Mouse (Mus musculus) skeletal muscle tissue, adult 2 months (tissue): ENCODE measurements at regions not wholly inside any gene's neighbourhood (a gene's known extent, or its start where the extent isn't known, plus 50 kb on each side); places are given as distances from the start of the nearest gene placed in this dataset.

Experiments used
- DNase-seq: peaks from one replicate; pipeline ENCODE4 v3.0.0-alpha.2; 2012; ENCODE audit warnings: low read depth, low spot score

DNA sequence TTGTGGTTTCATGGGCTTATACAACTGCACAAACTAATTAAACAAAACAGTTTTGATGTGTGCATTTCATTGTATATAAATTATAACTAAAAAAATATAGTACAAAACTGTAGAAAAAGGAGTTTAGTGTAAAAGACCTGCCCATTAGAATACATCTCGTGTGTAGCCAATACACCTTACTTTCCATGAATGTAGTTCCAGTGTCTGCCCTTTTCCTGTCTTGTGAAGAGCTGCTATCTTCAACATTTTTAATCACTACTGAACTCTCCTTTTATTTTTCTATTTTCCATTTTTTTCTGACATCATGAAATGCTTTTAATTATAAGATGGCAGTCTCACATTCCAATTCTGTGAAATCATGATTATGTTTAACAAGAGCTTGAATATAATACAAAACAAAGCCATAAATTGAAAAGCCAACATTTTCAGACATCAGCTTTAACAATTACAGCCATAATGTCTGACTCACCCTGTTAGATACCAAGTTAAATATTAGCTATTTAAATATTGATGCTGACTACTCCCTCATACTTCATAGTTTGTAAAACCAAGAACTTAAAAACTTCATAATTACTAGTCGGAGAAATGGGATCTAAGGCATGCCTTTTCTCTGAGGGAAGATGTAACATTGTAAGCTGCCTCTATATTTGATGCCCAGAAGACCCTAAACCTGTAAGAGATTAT is 163.6 kb upstream of the Sema3d start:
- DNase-seq = no peak

DNA sequence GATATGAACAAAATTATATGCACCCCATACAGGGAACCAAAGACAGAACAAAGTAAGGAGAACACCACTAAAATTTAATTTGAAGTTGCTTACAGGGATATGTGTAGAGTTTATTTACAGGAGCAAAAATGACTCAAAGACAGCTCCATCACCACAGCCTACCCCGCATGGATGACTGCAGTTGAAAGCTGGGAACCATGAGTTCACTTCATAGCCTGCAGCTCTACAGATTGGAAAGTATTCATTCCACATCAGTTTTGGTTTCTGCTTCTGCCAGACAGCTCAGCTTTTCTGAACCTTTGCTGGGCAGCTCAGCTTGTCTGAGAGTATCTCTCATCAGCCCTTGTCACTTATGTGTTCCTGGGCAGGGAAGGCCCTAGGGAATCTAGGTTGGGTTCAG is 160.6 kb upstream of the Sema3d start:
- no peak for DNase-seq

DNA sequence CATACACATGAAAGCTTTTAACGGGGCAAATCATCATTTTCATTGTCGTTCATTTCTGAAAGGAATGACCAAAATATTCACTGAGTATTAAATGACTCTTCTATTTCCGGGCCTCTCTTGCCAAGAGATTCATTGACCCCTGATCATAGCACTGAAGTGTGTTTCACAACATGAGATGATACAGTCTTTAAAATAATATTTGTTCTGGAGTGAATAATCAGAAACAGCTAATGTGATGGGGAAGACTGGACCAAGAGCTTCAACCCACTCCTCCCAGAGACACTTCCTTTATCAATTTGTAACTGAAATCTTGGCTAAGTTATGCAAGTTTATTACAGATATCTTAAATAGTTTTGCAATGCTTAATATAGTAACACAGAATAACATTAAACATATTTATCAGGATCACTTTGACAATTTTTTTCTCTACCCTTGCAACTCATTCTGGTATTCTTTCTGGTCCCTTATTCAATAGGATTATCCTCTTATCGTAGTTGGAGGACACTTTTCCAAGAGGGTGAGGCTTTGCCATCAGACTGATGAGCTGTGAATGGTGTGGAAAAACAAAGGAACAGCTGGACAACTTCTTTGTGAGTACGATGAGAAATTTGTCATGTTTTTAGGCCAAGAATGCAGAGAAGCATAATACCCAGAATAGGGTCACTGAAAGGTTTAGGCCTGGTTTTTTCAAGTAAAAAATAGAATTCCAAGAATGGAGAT is 149.6 kb upstream of the Sema3d start:
- no peak for DNase-seq

DNA sequence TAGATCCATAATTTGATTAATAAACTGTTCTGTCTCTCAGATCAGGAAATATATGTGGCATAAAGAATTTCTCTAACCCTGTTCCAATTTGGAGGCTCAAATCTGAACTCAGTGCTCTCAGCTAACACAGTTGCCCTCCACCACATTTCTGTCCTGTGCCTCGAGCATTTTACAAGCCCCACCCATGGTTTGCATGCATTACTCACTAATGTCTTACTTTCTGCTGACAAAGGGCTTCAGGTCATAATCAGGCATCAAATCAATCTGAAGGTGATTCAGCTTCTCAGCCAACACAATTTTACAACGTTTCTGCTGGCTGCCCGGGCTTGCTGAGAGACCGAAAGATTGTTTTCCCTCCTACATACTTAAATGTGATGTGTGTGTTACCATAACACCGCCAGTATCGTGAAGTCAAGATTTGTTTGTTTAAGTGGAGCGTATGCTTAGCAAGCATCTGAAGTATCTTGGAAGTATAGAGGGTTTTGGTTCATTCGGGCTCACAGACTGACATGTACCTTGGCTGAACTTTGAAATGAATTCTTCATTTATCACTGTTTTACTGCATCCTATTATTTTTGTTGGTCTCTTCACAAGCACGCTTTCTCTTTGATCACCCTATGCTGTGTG is 139.9 kb upstream of the Sema3d start:
- no peak for DNase-seq

DNA sequence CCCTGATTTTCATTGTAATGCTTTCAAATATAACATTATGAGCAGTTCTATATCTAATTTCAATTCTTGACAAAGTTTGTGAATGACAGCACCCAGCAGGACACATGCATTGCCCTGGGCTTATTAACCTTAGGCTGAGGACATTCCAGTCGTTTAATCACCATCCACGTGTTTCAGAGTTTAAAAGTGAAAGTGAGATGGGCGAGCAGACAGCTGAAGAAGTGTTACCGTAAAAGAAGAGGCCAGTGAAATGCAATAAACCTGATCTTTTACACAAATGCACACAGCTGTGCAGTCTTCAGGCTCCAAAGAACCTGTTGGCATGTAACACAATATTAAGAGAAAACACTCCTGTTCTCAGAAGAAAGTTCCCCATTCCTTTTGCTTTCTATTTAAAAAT is 89.5 kb upstream of the Sema3d start:
- DNase-seq = no peak

DNA sequence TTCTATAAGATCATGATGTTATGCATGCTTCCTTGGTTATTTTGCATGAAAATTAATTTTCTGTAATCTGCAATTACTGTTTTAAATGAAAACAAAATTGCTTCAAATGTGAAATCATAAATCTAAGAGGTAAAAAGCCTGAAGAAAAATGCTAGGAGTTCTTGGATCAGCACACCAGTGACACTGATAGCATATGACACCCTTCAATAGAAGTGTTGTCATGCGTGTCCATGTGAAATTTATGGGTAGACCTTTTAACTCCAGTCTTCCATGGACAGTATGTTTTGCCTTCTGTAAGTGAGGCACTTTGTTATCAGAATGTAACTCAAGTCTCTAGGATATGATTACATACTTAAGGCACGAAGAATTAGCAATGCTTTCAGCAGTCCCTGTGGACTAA is 85.9 kb upstream of the Sema3d start:
- DNase-seq = no peak

DNA sequence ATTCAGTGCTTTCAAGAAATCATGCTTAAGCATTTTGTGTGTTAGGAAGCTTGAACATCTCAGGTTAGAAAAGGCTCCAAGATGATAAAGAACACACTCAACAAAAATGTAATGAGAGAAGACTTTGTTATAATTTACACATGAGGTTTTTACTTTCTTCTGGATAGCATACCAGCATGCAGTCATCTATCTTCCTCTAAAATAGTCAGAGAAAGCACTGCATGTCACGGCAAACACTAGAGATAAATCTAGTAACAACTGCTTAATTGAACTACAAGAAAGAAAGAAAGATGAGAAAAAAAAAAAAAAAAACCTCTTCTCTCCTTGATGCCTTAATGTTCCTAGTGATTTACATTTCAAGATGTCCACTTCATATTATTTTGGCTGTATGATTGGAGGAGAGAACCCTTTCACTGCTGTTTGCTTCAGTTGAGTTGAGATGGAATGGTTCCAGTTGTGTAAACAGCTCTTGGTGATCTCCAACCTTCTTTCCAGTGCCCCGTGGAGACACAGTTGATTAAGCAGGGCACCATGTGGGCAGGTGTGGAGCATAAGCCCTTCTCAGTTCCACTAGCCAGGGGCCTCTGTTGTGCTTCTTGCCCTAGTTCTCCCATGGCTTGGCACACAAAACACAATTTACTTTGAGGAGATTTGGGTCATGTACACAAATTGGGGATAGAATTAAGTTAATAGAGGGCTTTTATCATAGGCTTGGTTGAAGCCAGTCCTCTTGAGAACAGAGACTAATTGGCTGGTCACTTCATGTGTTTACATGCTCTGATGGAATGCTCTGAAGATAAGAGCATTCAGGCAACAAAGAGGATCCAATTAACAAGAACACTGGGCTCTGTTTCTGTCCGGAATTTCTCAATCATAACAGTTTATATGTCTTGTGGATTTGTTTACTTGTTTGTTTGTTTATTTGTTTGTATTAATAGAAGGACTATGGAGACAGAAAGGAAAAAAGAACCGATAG is 81.1 kb upstream of the Sema3d start:
- no peak for DNase-seq

DNA sequence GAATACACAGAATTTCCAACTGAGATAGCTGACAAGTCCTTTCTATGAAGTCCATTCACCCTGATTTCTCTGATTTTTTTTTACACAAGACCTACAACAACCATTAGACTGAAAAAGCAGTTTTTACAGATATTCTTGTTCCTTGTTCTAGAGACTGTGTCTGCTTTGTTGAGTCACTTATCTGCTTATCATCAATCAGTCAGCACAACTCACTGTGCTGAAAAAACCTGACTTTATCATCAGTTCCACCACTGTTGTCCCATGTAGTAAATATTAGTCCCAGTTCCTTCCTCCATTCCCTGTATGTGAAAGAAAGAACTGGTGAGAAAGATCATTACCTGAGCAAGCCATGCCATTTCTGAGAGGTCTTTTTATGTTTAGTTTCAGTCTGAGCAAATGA is 73.8 kb upstream of the Sema3d start:
- DNase-seq = no peak

DNA sequence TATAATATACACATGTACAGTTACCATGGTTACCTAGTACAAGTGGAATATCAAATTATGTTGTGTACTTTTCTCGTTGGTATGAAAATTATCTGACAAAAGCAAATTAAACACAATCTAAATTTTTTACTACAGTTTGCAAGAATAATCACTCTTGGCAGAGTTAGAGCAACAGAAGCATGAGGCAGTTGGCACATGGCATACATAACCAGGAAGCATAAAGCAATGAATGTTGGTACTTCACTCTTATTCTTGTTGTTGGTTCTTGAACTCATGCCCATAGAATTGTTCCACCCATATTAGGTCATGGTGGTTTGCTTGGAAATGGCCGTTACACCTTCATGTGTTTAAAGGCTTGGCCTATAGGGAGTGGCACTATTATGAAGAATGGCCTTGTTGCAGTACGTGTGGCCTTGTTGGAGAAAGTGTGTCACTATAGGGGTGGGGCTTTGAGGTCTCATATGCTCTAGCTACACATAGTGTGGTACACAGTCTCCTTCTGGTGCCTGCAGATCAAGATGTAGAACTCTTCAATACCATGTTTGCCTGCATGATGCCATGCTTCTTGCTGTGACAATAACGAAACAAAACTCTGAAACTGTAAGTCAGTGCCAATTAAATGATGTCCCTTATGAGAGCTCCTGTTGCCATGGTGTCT is 50.4 kb upstream of the Sema3d start:
- no peak for DNase-seq
